Mouse (Mus musculus) myocyte (in vitro differentiated cells): ENCODE results near the gene Igf1r. TPM values are rescaled to one million over a fixed set of nuclear protein-coding genes. Genes with fewer than 3 reads are reported as not detected.

Experiments
- H3K27me3 ChIP-seq: one replicate; pipeline ENCODE4 v1.6.1; 2011; ENCODE audit not compliant: control insufficient read depth, insufficient read depth, insufficient read length
- H3K36me3 ChIP-seq: one replicate; pipeline ENCODE4 v1.6.1; 2011; ENCODE audit not compliant: control insufficient read depth, insufficient read depth
- H3K4me2 ChIP-seq: one replicate; pipeline ENCODE4 v1.6.1; 2011; ENCODE audit warnings: low read depth, control low read depth
- H3K4me3 ChIP-seq: one replicate; pipeline ENCODE4 v1.5.1; 2011; ENCODE audit warnings: mild to moderate bottlenecking, control low read depth, moderate library complexity
- H3K79me2 ChIP-seq: one replicate; pipeline ENCODE4 v1.6.1; 2011; ENCODE audit not compliant: control insufficient read depth, insufficient read depth
- H3ac ChIP-seq: one replicate; pipeline ENCODE4 v1.6.1; 2011; ENCODE audit not compliant: control insufficient read depth, insufficient read length
- CEBPB ChIP-seq: IDR thresholded peaks from 2 replicates; pipeline ENCODE4 v1.6.1; 2011; ENCODE audit warnings: mild to moderate bottlenecking, moderate library complexity; ENCODE audit not compliant: poor library complexity, insufficient read depth, severe bottlenecking
- E2F4 ChIP-seq: IDR thresholded peaks from one replicate; pipeline ENCODE4 v1.6.1; 2011; ENCODE audit warnings: mild to moderate bottlenecking, control low read depth, moderate library complexity; ENCODE audit not compliant: insufficient read depth
- MAX ChIP-seq: IDR thresholded peaks from one replicate; pipeline ENCODE4 v1.6.1; 2011; ENCODE audit warnings: low read depth, mild to moderate bottlenecking, control low read depth
- MYOD1 ChIP-seq, 3 experiments: IDR thresholded peaks; one replicate each; pipeline ENCODE4 v1.6.1; 2011; ENCODE audit warnings: control low read depth in 2 of 3, low read depth in 2 of 3, mild to moderate bottlenecking in 2 of 3, moderate library complexity in 1 of 3; ENCODE audit not compliant: insufficient read length in 2 of 3, control insufficient read depth in 1 of 3
- MYOG ChIP-seq, 3 experiments: IDR thresholded peaks; one replicate each; pipeline ENCODE4 v1.6.1; 2011; ENCODE audit warnings: control low read depth in 2 of 3, low read depth in 2 of 3, mild to moderate bottlenecking in 2 of 3; ENCODE audit not compliant: insufficient read length in 2 of 3, control insufficient read depth in 1 of 3, insufficient read depth in 1 of 3
- POLR2A ChIP-seq: IDR thresholded peaks from one replicate; pipeline ENCODE4 v1.6.1; 2011; ENCODE audit warnings: low read depth, mild to moderate bottlenecking, control low read depth, moderate library complexity; ENCODE audit not compliant: insufficient read length
- POLR2AphosphoS2 ChIP-seq: IDR thresholded peaks from one replicate; pipeline ENCODE4 v1.6.1; 2011; ENCODE audit warnings: low read depth, control low read depth; ENCODE audit not compliant: insufficient read length
- REST ChIP-seq: IDR thresholded peaks from one replicate; pipeline ENCODE4 v1.6.1; 2011; ENCODE audit warnings: mild to moderate bottlenecking, control low read depth, moderate library complexity; ENCODE audit not compliant: insufficient read depth, insufficient read length
- SRF ChIP-seq: IDR thresholded peaks from one replicate; pipeline ENCODE4 v1.6.1; 2011; ENCODE audit warnings: low read depth; ENCODE audit not compliant: control insufficient read depth, insufficient read length
- TCF12 ChIP-seq: IDR thresholded peaks from one replicate; pipeline ENCODE4 v1.6.1; 2011; ENCODE audit warnings: mild to moderate bottlenecking, control low read depth; ENCODE audit not compliant: poor library complexity, insufficient read depth, severe bottlenecking
- TCF3 ChIP-seq: IDR thresholded peaks from one replicate; pipeline ENCODE4 v1.6.1; 2011; ENCODE audit warnings: low read depth, control low read depth; ENCODE audit not compliant: insufficient read length
- USF1 ChIP-seq: IDR thresholded peaks from one replicate; pipeline ENCODE4 v1.6.1; 2011; ENCODE audit warnings: low read depth, mild to moderate bottlenecking, control low read depth, moderate library complexity
- polyA plus RNA-seq: library from polyadenylated mRNA; unstranded; fragments of >200 nt; fragmentation: generic; extraction: Trizol; gene quantifications from one replicate; pipeline ENCODE4 v1.2.1, GENCODE M21; 2012; ENCODE audit warnings: missing spikeins

Gene Igf1r
- polyA plus RNA-seq, 1 experiment, result 7.9 TPM

- Histone ChIP-seq H3K36me3 (no peaks in the 10 kb centered on the region), H3K27me3 (no peaks in the 10 kb centered on the region), H3ac (no peak overlapping the region), H3K4me3 (no peak overlapping the region), H3K4me2 (no peak overlapping the region), H3K79me2 (peaks cover 74% of the 10 kb centered on the region)
- no peak for TF ChIP-seq POLR2A
Measured at GRCm38 (mm10) chr7:67985511-67985910, 32.9 kb downstream of the Igf1r start.

DNA sequence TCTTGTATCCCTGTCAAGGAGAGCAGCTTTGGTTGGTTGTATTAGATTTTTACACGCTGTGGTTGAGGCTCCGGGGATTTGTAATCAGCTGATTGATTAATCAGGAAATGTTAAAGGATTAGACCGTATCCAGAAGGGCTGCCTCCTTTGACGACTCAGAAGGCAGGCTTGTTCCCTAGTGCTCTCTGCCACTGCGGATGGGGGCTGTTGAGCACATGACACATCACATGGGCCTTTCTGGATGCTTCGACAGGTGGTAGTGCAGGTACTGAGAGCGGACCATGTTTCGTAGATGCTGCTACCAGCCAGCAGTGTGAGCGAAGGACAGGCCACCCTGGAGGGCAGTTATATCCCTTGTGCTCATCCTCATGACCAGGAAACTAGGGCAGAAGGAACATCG is 33.6 kb downstream of the Igf1r start:
- Histone ChIP-seq H3K79me2 (peaks cover 70% of the 10 kb centered on the region), H3K4me3 (no peak overlapping the region), H3K4me2 (no peak overlapping the region), H3K36me3 (no peaks in the 10 kb centered on the region), H3K27me3 (no peaks in the 10 kb centered on the region), H3ac (no peak overlapping the region)
- TF ChIP-seq REST (no peak), TCF3 (no peak), CEBPB (no peak), TCF12 (no peak), MYOG (IDR thresholded peaks at IDR 0.05; ENCODE audit: control insufficient read depth in 1 of 3, insufficient read depth in 1 of 3, insufficient read length in 2 of 3, low read depth in 2 of 3) (no peak), MYOD1 (IDR thresholded peaks at IDR 0.05; ENCODE audit: control insufficient read depth in 1 of 3, insufficient read length in 2 of 3, low read depth in 2 of 3) (no peak), E2F4 (no peak), MAX (no peak), POLR2A (no peak), SRF (no peak), POLR2AphosphoS2 (no peak), USF1 (no peak)

GRCm38 (mm10) chr7:67986816-67987215 is 34.2 kb downstream of the Igf1r start:
- Histone ChIP-seq H3K27me3 (no peaks in the 10 kb centered on the region), H3ac (no peak overlapping the region)
- no peak for TF ChIP-seq TCF12
- no peak for TF ChIP-seq E2F4
- no peak for TF ChIP-seq MYOD1 (IDR thresholded peaks at IDR 0.05; ENCODE audit: control insufficient read depth in 1 of 3, insufficient read length in 2 of 3, low read depth in 2 of 3)
- TF ChIP-seq POLR2A, result no peak
- no peak for TF ChIP-seq MYOG (IDR thresholded peaks at IDR 0.05; ENCODE audit: control insufficient read depth in 1 of 3, insufficient read depth in 1 of 3, insufficient read length in 2 of 3, low read depth in 2 of 3)
- TF ChIP-seq CEBPB, result no peak
- TF ChIP-seq REST, result no peak
- no peak for TF ChIP-seq USF1
- no peak for TF ChIP-seq TCF3
- no peak for TF ChIP-seq MAX
- no peak for TF ChIP-seq SRF
- TF ChIP-seq POLR2AphosphoS2, result no peak

GRCm38 (mm10) chr7:67989376-67989775 is 36.7 kb downstream of the Igf1r start:
- no peak overlapping the region for H3K4me3 ChIP-seq
- no peak for TF ChIP-seq E2F4
- TF ChIP-seq MAX, result no peak
- no peak for TF ChIP-seq TCF12
- TF ChIP-seq SRF, result no peak
- no peak for TF ChIP-seq CEBPB
- TF ChIP-seq MYOG (IDR thresholded peaks at IDR 0.05; ENCODE audit: control insufficient read depth in 1 of 3, insufficient read depth in 1 of 3, insufficient read length in 2 of 3, low read depth in 2 of 3), result no peak
- TF ChIP-seq POLR2A, result no peak
- TF ChIP-seq USF1, result no peak
- TF ChIP-seq MYOD1 (IDR thresholded peaks at IDR 0.05; ENCODE audit: control insufficient read depth in 1 of 3, insufficient read length in 2 of 3, low read depth in 2 of 3), result no peak
- no peak for TF ChIP-seq REST
- no peak for TF ChIP-seq TCF3
- TF ChIP-seq POLR2AphosphoS2, result no peak
- no peak overlapping the region for H3K4me2 ChIP-seq
- no peak overlapping the region for H3ac ChIP-seq
- peaks cover 76% of the 10 kb centered on the region for H3K79me2 ChIP-seq
- H3K36me3 ChIP-seq, result no peaks in the 10 kb centered on the region
- H3K27me3 ChIP-seq, result no peaks in the 10 kb centered on the region

More at GRCm38 (mm10) chr7:67986816-67987215, 34.2 kb downstream of the Igf1r start:
- no peaks in the 10 kb centered on the region for H3K36me3 ChIP-seq
- H3K4me3 ChIP-seq, result no peak overlapping the region
- H3K79me2 ChIP-seq, result peaks cover 71% of the 10 kb centered on the region
- no peak overlapping the region for H3K4me2 ChIP-seq

- Histone ChIP-seq H3K4me3 (no peak overlapping the region), H3K36me3 (no peaks in the 10 kb centered on the region), H3ac (no peak overlapping the region), H3K4me2 (no peak overlapping the region), H3K27me3 (no peaks in the 10 kb centered on the region), H3K79me2 (peaks cover 78% of the 10 kb centered on the region)
- no peak for TF ChIP-seq MYOD1 (IDR thresholded peaks at IDR 0.05; ENCODE audit: control insufficient read depth in 1 of 3, insufficient read length in 2 of 3, low read depth in 2 of 3)
- no peak for TF ChIP-seq POLR2AphosphoS2
Measured at GRCm38 (mm10) chr7:67993614-67994013, 41.0 kb downstream of the Igf1r start.
